Mouse (Mus musculus) left cerebral cortex, adult 8-10 months (tissue): ENCODE results near the gene Pmpca. TPM values are rescaled to one million over a fixed set of nuclear protein-coding genes. Genes with fewer than 3 reads are reported as not detected.
"Not testable (repeated sequence)": the region's sequence is repeated elsewhere in the genome, so short reads cannot be mapped to it uniquely, and the experiment has no call there.

Experiments used
- DNase-seq, 2 experiments: peaks; one replicate each; pipeline ENCODE4 v3.0.0; 2022; ENCODE audit warnings: low spot score in 2 of 2
- total RNA-seq, 4 experiments: library from RNA; stranded (reverse); gene quantifications; 2 replicates each; pipeline ENCODE4 v1.2.4; 2022

Gene Pmpca
- total RNA-seq, 4 experiments from 2014 or later = 90.0 to 96.3 (median 92.2) TPM

DNA sequence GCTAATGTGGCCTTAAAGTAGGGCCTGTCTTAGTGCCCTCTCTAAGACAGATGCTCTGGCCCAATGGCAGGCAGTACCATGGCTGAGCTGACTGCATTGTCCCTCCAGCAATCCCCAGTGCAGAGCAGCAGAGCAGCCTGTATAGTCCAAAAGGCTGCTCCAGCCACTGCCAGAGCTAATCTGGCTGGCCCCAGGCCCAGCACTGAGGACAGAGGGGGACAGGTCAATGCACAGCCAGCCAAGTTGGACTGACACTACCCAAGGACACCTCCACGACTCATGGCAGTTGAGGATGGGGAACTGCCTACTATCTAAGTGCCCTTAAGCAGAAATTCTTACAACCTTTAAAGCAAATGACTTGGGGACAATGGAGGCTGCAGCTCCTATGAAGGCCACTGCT is 20.6 kb upstream of the Pmpca start:
- no peak for DNase-seq

DNA sequence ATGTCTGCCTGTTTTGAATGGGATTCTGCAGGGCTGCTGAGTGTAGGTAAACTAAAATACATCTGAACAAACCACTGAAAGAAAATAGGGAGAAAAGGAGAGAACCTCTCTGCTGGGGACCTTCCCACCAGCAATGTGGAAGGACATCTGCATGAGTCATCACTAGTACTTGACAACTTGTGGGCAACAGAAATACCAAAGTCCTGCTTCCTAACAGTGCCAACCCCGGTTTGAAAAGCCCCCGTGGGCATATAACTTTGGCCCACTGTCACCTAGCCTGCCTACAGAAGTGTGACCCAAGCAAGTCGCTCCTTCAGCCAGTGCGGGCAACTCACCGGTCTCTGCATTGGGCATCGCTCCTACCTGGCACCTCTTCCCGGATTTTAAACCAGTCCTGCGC is 16.7 kb upstream of the Pmpca start:
- DNase-seq = no peak

DNA sequence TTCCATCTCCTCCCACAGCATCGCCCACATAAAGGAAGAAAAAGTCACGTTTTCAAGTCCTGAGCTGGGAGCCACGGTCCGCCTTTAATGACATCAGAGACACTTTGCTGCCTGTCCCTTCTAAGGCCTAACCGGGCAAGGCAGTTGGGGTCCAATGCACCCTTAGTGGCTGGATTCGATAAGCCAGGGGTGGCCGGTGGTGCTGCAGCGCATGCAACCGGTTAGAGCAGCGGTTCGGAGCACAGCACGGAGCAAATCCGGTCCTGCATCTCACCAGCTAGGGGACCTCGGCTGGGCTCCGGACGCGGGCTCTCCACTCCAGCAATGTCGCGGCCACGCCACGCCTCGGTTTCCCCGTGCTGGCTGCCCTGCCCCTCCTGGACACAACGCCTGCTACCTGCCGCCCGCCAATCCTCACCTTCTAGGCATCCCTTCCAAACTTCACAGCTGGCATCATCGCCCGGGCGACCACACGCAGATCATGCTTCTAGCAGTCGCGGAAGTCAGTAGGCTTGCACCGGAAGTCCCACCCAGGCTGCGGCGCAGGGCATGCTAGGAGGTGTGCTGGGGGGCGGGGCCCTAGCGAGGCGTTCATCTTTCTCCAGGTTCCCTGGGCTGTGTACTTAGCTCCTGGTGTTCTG is 8.9 kb upstream of the Pmpca start, which contains the start of gene Snapc4:
Gene Snapc4, minus strand, starts transcription at position 523 of the 641 bp plus-strand sequence.
- peak; percentile 63 to 77 for DNase-seq

DNA sequence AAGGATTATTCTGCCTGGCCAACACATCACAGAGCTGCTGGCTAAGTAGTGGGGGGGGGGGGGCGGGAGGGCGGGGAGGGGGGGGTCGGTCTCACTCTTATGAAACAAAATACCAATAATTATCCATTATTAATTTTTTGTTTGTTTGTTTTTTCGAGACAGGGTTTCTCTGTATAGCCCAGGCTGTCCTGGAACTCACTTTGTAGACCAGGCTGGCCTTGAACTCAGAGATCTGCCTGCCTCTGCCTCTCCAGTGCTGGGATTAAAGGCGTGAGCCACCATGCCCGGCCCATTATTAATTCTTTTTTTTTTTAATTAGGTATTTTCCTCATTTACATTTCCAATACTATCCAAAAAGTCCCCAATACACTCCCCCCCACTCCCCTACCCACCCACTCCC is 8.3 kb upstream of the Pmpca start:
- not testable (repeated sequence) for DNase-seq

DNA sequence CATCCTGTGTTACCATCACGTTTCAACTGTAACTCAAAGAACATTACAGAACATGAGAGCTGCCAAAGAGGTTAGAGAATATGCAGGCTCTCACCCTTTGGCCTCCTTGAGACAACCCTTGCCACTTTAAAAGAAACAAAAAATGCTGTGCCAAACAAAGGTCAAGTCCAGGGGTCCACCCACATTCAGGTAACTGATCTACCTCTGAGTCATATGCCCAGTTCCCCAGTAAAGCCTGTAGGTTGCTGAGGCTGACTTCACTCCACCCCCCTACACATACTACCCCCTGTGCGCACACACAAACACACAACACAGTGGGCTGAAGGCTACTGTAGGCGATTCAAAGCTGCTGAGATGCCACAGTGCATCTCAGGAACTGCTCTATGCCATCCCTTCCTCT is 1.4 kb upstream of the Pmpca start:
- DNase-seq = no peak

DNA sequence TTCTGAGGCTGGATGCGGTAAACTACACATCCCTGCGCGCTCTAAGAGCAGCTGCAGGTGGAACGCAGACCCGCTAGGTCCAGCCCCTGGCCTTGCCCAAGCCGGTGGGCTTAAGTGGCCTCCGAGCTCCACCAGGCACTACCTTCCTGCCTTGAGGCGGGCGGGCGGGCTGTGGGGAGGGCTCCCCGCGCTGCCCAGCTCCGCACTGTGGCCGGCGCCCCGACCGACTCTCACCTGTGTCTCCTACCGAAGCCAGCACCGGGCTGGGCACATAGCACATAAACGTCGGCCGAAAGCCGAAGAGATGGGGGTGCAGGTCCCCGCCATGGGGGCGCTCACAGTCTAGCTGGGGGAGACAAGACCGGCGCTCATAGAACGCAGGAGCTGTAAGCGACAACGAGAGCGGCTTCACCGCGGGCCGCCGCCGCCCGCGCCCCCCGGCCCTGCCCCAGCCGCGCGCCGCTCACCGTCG is 421 bp upstream of the Pmpca start:
- DNase-seq = no peak

DNA sequence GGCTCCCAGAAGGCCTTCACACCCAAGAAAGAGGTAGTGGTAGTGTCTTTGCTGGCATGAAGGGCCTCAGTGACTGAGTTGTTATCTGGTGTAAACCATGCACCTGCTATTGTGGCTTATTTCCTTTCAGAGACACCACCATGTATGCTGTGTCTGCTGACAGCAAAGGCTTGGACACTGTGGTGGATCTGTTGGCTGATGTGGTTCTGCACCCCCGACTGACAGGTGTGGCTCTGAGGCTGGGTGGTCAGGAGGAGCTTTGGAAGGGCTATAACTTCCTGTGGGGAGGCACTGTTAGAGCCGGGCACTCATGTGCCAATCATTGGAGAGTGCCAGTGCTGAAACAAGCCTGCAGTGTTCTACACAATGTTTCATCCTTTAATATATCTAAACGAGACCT is 1.8 kb downstream of the Pmpca start:
- no peak for DNase-seq

DNA sequence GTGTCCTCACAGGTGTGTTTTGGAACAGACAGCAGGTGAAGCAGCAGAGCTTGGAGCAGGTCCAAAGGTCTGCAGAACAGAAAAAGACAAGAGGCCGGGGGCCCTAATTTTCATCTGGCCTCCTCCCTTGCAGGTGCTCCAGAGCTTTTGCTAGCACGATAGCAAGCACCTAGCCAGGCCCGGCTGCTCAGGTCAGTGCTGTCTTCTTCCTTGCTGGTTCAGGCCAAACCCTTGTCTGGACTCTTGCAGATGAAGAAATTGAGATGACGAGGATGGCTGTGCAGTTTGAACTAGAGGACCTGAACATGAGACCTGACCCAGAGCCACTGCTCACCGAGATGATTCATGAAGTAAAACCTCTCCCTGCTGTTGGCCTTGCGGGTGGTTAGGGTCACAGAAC is 2.5 kb downstream of the Pmpca start:
- no peak for DNase-seq

DNA sequence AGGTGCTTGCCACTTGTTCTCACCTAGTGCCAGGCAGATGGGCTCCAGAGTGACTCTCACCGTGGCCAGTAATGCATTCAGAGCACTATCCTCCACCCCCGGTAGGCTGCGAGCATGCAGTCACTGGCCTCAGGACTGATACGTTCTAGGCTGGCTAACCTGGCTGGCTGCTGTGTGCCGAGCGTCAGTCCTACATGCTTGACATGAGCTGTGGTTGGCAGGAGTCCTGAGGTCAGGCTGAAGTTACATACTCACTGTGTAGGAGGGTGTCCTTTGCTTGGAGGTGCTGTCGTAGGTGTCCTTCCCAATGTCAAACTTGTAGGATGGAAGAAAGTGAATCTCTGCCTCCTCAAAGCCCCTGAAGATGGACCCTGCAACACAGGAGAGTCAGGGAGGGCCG is 9.8 kb downstream of the Pmpca start:
- DNase-seq = no peak

DNA sequence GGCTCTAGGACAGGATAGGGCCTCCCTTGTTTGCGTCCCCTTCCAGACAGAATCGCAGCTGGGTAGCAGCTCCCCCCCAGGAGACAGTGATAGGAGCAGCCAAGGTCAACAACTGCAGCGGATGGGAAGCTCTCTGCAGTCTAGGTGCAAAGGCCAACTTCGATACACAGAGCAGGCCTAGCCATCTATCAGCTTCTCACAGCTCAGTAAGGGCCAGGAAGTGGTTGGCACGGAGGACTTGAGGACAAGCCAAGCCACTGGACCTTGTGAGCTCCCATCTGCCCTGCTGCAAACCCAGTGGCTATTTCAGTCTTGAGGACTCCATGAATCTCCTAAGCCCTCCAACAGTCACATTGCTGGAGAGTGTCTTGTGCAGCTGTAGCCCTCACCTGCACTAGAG is 10.5 kb downstream of the Pmpca start:
- DNase-seq = no peak

DNA sequence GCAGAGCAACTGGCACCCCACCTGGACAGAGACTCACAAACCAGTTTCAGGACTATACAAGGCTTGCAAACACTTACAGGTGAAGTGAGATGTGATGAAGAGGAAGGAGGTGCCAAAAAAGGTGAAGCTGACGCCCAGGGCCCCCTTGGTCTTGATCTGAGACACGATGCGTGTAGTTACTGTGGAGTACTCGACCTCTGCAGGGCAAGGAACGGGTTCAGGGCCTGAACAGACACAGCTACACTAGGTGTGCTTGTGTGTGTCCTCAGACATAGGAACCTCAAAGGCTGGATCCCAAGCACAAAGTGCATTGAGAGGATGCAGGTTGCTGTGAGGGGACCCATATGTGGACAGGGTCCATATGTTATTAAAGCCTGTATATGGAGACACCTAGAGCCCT is 11.2 kb downstream of the Pmpca start:
- DNase-seq = no peak

DNA sequence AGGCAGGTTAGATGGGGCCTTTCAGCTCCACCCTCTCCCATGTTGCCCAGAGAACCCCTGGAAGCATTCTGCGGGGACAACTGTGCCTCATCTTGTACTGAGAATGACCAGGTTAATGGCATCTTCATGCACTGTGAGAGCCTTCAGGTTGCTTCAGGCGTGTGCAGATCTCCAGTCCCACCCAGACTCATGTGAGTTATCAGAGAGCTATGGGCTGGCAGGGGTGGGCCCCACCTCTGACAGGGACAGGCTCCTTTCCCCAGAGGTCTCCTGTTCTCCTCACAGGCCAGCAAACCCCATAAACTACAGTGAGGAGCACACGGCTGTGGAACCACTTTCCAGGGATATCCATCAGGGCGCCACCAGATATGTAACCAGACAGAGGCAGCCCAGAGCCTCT is 11.9 kb downstream of the Pmpca start:
- DNase-seq = no peak

DNA sequence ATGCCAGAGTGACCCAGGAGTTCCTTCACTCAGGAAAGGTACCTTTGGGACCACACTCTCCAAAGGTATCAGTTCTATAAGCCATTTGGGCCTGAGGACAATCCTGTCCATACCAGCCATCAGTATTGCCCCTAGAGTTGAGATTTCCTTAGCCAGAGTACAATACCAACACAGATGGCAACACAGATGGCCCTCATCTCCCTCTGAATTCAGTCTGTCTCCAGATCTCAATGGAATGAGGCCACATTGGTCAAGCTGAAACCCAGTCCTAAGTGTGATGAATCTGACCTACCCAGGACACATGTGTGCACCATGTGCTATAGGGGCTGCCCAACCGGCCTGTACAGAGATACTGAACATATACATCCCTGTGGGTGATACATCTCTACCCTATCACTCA is 13.1 kb downstream of the Pmpca start:
- no peak for DNase-seq

DNA sequence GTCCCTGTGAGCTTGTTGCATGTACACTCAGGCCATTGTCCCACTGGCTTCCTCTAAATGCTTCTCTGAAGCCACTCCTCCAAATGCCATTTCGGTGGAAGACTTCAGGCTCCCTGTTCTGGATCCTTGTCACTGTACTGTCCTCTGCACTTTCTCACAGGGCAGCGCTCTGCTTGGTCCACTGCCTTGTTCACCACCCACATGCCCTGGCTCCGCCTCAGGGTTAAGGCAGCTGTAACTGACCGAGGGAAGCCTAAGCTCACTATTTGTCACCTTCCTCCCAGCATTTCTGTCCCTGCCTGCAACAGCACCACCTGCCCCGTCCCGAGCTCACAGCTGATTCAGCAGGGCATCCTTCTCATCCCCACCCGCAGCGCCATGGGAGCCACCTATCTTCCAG is 14.2 kb downstream of the Pmpca start:
- DNase-seq = no peak

DNA sequence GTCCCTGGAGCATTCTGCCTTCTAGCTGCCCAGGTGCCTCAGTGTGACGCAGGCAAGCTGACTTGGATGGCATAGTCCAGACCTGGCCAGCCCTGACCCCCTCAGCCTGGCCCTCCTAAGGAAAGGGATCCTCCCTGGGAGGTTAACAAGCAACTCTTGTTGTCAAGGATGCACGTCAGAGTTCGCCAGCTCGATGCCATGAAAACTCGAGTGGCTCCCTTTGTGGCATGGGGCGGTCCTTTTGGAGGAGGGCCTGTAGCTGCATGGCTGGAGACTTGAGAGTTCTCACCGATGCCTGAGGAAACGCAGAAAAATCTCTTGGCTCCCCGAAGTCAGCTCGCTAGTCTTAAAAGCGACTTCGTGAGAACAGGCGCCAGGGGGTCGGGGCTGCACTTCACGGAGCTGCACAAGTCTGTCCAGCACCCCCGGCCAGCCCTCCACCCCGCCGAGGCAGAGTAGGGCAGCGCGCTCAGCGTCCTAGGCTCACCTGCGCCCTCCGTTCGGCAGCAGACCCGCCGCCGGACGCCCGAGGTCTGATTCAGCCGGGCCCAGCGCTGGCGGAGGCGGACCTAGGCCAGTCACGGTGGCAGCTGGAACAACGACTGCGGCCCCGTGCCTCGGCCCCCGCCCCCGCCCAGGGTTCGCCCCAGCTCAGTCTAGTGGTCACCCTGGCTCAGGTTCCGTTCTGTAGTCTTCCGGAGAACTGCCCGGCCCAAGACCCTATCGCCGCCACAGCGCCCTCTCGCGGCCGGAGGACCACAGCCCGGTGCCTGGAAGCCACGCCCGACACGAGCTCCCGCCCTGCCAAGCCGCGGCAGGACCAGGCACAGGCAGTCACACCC is 19.6 kb downstream of the Pmpca start, which contains the start of gene Inpp5e:
Gene Inpp5e, minus strand, starts transcription at position 689 of the 842 bp plus-strand sequence.
- DNase-seq = peak; percentile 91 to 99

DNA sequence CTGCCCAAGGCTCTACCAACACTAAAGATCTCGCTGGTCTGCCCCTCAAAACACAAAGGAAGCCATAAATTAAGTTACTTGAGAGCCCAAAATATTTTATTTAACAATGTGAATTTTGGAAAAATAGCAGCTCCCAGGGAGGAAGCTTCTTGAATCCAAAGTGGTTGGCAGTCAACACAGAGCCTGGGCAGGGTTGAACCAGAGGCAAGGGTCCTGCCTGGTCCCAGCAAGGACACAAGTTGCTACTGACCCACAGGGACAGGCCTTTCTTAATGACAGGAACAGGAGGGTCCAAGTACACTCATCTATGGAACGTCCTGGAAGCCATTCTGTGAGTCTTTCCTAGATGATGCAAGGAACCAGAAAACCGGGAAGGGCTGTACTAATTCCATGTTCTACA is 20.2 kb downstream of the Pmpca start:
- no peak for DNase-seq

DNA sequence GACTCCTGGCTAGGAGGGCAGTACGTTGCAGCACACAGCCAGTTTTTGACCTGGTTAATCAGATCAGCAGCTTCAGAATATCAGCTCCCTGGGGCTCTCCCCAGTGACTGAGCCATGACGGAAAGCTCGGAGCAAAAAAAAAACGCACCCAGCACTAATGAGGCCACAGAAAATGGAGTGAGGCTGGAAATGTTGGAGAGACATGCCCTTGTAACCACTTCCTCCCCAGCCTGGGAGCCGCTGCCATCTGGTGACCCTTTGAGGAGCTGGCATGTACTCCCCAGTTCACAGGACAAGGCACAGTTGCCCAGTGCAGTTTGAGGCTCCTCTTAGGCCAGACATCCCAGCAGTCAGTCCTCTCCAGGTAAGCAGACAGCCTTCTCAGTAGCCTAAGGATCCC is 21.0 kb downstream of the Pmpca start:
- no peak for DNase-seq

DNA sequence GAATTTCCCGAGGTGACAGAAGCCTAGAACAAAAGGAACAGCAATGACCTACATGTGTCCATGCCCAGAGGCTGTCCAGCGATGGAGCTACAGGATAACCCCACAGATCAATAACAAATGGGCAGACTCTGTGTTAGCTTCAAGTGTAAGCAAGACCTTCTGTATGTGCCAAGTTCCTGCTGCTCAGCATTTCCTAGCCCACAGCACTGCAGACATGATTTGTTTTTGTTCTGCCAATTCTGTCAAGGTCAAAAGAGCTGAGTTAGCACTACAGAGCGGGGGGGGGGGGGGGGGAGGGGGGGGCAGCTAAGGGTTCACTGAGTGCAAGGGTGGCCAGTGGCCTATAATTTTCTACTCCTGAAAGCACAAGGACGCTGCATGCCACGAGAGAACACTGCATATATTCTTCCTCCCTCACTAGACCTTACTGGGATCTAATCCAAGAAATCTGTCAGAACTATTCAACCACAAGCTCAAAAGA is 21.8 kb downstream of the Pmpca start:
- DNase-seq = no peak

DNA sequence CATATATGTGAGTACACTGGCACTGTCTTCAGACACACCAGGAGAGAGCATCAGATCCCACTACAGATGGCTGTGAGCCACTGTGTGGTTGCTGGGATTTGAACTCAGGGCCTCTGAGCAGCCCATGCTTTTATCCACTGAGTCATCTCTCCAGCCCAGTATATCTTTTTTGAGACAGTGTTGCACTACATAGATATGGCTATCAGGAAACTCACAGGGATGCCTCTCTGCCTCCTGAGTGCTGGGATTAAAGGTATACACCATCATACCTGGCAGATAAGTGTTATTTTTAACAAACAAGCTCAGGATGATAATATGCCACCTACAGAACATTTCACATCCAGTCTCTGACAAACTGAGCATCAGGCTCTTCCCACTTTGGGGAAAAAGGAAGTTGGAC is 27.9 kb downstream of the Pmpca start:
- DNase-seq = no peak

DNA sequence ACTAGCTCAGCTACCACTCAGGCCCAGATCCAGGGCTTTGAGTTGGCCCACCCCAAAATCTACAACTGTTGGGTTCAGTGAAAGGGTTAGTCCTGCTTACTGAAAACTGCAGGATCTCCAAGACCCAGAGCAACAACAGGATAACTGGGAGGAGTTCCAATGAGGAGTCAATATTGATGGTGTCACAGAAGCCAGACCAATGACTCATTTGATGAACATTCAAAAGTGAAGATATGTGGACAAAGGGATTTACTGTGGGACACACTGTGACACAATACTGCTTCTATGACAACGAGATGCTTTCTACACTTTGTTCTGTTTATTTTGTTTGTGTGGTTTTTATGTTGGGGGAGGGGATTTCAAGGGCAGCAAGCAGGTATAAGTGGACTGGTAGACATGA is 29.0 kb downstream of the Pmpca start:
- no peak for DNase-seq

DNA sequence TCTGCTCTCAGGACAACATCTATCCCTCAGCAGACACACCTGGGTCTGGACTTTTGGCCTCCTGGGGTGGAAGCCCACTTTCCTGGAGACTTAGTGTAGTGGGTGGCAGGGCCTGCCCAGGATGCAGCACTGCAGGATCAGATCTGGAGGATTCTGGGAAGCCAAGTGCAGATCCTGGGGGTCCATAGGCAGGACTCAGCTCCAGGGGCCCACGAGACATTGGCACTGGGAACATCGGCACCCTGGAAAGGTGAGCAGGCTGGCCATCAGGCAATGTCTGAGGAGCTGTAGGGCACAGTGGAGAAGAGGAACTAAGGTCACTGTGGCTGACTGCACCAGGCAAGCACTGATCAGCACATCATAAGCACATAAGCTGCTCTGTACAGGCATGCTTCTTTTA is 32.8 kb downstream of the Pmpca start:
- no peak for DNase-seq

DNA sequence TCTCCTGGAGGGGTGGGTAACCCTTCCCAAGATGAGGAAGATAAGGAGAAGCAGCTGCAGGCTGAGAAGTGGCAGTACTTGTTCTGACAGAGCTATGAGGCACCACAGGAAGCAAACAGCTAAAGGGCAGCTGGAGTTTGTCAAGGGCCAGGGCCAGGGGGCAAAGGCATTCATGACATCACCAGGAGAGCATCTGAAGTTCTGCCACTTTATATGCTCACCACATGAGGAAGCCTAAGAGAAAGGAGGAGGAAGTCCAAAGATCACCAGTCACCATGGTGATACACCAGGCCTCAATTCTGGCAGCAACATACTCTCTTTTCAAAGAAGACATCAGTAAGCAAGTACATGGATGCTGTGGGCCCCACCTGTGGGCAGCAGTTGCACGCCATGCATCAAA is 33.9 kb downstream of the Pmpca start:
- no peak for DNase-seq

DNA sequence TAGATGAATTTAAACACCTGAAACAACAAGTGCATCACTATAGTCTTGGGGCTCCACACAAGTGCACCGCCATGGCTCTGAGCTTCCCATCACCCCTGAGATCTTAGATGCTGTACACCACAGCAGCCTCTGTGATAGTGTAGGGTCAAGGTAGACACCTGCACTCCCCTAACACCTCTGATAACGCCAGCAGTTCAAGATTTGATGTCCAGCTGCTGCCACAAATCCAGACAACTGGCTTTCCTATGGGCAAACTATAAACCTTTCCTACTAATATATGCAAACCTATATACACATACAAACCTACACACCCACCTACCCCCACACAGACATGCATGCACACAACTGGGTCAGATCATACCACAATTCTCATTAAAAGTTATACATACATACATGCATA is 35.4 kb downstream of the Pmpca start:
- DNase-seq = no peak
